Mouse (Mus musculus) liver, postnatal 0 days (tissue): ENCODE measurements around the gene Hspb1.

Experiments used
- CTCF ChIP-seq: sonication (generic); IDR thresholded peaks from 2 replicates; pipeline ENCODE4 v1.5.1; 2016; ENCODE audit warnings: antibody characterized with exemption, low read depth
- EP300 ChIP-seq: IDR thresholded peaks from 2 replicates; pipeline ENCODE4 v1.6.1; 2016; ENCODE audit warnings: antibody characterized with exemption, low read depth, mild to moderate bottlenecking

DNA sequence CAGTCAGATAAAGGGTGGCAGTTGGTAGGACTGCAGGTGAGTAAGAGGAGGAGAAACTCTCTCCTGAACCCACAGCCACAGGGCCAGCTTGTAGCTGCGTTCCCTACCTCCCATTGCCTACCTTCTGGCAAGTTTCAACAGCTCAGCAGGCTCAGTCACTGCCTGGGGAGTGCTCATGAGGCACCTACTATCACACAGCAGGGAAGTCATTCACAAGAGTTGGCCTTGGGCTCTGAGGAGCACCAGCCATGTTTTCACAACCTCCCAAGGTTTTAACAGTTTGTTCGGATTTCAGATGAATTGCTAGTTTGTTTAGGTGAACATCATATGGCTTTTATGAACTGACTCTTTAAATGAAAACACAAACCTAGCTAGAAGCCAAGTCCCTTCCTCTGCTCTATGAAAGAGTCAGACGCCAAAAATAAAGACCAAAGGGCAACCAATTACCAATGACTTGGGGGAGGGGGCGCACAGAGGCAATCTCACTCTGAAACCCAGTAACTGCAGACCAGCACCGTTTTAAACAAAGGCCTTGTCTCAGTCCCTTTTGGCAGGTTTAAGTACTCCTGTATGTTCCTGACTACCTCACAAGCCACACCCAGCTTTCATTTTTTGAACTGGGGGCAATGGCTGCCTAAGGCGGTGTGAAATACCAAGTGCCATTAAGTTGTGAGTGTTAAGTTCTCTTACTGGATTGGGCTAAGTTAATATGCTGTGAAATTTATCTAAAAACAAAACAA lies 42.1 kb downstream of the Hspb1 start:
- TF ChIP-seq CTCF (no peak), EP300 (no peak)
